Mouse (Mus musculus): Measurements from ENCODE around the gene Camta1.

The Camta1 gene

DNA sequence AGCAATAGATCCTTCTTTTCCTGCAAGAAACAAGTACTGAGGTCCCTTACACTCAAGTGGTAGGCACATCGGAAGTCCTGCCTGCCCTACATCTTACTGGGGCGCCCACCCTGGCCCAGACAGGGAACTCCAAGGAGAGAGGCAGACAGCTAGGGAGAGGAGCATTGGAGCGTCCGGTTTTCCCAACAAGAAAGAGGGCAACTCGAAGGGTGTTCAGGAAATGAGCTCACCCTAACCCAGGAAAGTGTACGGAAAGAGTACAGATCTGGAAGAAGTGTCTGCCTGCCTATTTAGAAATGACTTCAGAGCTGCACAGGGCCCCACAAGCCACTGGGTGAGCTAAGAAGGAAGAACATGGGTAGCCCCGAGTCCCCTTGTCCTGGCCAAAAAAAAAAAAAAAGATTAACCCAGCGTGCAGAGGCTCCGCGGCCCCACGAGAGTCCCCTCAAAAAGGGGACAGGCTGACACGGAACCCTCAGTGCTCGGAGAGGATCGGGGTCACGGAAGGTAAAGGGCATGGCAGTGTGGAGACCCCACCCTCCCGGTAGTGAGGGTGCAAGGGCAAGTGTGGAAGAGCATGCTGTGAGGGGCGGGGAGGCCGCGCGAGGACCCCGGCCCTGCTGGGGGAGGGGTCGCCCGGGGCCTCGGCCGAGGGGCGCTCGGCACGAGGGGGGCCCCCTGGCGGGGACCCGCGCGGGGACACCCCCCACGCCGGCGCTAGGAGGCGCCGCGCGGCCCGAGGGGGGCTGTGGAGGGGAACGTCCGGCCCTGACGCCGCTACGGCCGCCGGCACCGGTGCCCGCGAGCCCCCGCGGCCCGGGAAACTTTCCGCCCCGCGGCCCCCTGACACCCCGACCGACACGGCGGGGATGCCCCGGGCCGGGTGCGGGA is 990 bp downstream of the Camta1 start:
- no peak for DNase-seq (ENCODE audit: low spot score)

DNA sequence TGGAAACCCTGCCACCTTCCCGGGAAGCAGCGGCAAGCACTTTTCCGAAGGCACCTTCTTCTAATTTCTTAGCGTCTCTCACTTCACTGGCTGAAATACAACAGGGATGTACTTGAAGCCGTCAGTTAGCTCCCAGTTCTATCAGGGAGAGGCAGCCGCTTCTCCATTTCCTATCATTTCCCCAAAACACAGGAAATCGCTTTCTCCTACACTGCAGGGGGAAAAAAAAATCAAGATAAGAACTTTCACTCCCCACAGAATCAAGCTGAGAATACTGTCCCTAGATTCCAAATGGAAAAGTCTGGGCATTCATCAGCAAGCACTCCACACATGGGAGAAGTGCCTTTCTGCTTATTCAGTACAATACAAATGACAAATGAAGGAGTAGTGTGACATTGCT is 2.4 kb downstream of the Camta1 start:
- no peak for DNase-seq (ENCODE audit: low spot score)

DNA sequence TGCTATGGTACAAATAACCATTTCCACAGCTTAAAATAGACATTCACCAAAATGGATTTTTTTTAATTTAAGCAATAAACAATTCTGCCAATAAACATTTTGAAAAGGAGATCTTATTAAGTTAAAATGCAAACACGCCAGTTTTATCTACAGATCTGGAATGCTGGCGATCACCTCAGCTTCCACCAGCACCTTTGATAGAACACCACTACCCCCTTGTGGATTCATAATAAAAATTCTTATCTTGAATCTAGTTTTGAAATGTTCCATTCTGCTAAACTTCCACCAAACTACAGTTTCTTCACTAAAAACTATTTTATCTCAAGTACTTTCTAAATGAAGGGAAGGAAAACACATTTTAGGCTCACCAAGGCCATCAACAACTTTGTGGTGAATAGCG is 7.7 kb downstream of the Camta1 start:
- no peak for DNase-seq (ENCODE audit: low spot score)

DNA sequence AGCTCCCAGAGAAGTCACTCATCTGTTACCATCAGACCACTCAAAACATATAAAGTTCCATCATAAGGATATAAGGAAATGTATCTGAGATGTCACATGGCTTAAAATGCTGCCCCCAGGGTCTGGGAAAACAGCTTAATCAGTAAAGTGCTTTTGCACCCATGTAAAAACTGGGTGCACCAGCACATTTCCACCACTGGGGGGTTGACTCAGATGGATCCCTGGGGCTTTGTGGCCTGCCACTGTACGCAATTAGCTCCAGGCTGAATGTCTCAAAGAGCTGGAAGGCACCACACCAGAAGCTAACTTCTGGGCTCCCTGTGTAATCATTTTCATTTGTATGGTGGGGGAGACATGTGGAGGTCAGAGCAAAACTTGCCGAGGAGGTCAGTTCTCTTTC is 10.5 kb downstream of the Camta1 start:
- DNase-seq (ENCODE audit: low spot score), result no peak

DNA sequence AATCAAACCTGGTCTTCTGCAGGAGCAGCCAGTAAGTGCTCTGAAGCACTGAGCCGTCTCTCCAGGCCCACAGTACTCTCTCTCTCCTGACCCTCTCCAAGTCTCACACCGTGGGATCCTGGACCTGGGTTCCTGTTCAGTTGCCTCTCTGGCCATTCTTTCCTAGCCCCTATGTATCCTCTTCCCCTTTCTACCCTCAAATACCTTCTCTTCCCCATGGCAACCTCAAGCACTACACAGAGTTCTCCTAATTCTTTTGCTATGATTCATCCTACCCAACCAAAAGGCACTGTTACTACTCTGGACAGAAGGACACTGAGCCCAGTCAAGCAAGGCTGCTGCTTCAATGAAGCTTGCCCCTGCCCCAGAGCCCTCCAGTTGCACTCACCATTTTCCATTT is 19.1 kb downstream of the Camta1 start:
- DNase-seq (ENCODE audit: low spot score), result no peak

DNA sequence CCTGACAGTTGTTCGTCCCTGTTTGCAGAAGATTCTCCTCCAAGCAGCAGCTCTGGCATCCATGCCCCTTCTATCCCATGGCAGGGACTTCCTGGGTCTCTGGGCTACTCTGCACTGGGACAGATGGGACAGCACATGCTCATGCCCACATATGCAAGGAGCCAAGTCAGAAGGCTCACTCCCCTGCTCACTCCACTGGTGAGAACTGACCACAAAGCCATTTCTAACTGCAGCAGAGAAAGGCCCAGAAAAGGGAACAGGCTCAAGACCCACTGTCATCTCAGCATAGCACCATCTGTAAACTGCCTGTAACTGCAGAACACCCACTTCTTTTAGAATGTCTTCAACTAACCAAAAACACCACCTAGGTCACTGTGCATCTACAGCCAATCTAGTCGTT is 23.2 kb downstream of the Camta1 start:
- DNase-seq (ENCODE audit: low spot score), result no peak

DNA sequence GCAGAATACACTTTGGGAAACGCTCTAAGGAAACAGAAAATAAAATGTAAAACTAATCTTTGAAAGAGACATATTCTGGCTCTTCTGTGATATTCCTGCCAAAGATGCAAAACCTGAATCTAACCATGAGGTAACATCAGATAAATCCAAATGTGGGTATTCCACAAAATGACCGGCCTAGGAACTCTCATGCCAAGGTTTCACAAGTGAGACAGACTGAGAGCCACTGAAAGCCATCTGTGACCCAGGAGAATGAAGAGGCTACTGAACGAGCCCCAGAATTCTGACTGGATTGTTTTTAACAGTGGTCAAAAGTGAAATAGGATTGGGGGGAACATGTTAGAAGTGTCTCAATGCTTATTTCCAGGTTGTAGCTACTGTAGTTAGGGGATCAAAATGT is 25.8 kb downstream of the Camta1 start:
- no peak for DNase-seq (ENCODE audit: low spot score)

DNA sequence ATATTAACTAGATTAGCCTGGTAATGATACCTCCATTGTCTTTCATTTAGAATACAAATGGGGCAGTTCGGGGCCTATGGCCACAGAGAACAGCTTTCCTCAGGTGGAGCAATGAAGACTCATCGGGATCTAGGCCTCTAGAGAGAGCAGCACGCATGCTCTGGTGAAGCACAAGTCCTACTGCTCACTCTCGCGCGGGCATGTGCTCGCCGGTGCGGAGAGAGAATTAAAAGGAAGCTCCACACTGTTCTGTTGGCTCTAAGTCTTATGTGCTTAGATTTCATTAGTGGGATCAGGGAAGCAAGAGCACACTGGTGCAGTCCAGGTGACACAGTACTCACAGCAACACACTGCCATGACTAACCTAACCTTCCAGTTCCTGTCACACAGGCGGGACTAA is 27.1 kb downstream of the Camta1 start:
- DNase-seq (ENCODE audit: low spot score), result no peak

DNA sequence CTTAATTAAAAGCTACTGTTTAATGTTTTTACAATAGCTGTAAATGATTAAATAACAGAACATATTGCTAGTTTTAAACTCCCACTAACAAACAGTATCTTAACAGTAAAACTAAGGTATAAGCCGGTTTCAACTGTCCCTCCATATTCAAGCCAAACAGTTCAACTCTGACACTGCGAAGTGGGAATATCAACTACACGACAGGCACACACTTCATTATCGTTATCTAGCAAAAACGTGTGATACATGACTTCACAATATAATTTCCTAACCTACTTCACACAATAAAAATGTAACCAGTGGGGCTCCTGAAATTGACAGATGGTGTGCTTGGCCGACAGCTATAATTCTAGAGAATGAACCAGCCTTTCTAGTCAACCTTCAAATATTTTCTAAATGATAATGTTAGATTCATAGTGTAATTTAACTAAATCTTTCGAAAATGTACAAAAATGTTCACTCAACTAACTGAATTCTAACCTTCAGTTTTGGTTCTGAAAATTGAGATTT is 27.7 kb downstream of the Camta1 start:
- no peak for DNase-seq (ENCODE audit: low spot score)

DNA sequence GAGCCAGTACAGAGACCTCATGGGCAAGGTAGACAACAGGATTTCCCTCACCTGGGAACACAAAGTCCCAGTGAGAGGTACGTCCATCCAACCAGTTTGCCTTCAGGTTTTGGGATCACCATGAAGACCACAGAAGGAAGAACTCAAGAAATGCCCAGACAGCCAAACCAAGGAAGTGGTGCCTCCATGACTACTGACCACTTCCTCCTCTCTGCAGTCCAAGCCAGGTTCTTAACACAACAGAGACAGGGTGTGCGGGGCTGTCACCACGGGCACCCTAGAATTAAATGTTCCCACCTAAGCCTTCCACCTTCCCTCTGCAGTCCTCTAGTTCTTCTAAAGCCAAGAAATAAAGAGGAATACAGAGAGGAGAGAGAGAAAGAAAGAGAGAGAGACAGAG is 33.8 kb downstream of the Camta1 start:
- no peak for DNase-seq (ENCODE audit: low spot score)

DNA sequence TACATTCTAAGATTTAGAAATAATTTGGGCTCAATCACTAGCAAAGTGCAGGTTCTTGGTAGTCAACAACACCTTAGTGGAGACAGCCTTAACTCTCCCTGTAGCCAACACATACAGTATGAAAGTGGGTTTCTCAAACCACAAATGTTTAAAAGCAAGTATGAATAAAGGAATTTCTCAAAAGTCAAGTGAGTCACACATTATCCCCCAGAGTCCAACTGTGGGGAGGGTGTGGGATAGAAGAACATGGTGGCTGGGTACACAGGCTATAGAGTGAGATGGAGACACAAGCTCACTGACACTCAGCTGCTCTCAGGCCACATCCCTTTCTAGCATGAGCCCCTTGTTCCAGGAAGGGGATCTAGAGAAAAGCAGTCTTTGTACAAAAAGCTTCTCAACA is 34.3 kb downstream of the Camta1 start:
- DNase-seq (ENCODE audit: low spot score), result no peak

DNA sequence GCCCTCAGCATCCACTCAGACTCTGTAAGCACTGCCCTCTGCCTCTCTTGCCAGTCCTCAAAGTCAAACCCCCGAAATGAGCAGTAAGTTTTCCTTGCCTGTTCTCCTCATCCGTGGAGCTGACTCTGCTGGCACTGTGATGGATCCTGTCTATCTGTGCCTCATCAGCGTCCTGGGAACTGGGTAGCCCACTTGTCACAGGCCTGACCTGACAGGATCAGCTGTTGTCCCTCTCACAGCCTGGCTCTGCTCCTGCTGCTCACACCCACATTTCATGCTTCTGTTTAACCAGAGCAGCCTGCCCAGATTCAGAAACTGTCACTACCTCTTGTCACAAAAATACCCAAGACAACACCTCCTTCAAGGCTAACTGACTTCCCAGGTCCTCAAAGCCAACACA is 37.7 kb downstream of the Camta1 start:
- no peak for DNase-seq (ENCODE audit: low spot score)

DNA sequence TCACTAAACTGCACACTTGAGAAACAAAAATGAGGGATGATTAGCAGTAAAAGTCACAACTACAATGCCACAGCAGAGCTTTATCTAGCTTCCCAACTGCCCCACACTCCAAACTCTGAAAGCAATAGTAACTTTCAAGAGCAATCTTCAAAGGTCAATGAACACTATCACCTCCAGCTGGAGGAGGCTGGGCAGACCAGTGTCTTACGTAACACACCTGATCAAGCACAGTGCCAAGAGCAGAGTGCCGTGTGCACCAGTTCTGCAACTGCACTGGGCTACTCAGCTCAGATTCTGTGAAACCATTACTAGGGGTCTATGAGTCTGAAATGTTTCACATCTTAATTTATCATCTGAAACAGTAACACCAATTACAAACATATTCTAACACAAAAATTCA is 38.7 kb downstream of the Camta1 start:
- no peak for DNase-seq (ENCODE audit: low spot score)

DNA sequence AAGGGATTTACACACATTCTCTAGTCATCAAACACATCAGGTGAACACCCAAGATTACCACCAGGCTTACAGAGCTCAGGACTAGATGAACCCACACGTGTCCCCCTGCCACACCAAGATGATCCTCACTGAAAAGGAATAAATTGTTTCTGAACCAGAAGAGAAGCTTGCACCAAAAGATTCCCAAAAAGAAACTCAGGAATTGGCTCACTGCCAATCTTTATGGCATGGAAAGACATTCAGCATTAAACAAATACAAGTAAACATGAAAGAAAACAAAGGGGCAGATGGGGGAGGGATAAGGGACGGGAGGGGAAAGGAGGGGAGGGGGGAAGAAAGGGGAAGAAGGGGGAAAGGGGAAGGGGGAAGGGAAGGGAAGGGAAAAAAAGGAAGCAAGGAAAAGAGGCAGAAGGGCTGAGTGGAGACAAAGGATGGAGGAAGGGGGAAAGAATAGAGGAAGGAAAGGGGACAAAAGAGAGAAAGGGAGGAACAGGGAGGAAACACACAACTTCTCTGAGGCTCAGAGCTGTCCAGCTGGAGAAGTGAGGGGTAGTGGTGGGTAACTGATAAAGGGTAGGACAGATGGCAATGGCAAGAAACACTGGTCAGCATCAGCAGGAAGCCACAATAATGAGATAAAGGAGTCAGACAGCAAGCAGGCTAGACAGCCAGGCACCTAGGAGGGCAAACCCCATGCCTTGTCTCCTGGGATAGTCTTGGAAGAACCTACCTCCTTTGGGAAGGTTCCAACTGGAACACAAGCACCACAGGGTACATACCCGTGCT is 43.5 kb downstream of the Camta1 start:
- no peak for DNase-seq (ENCODE audit: low spot score)

DNA sequence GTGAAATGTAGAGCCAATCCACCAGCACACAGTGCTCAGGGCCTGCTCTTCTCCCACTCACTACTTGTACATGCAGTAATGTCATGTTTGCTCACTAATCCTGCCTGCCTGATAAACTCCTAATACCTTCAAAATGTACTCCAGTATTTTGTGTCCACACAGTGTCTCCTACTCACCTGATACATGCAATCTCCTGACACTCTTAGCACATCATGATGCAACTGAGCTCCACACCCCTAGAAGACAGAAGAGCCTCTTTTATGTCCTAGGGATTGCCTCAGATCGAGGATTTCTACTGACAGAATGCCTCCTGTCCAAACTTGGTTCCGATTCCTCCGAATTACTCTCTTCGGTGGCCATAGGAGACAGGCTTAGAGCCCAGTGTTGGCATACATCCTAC is 48.0 kb downstream of the Camta1 start:
- no peak for DNase-seq (ENCODE audit: low spot score)

DNA sequence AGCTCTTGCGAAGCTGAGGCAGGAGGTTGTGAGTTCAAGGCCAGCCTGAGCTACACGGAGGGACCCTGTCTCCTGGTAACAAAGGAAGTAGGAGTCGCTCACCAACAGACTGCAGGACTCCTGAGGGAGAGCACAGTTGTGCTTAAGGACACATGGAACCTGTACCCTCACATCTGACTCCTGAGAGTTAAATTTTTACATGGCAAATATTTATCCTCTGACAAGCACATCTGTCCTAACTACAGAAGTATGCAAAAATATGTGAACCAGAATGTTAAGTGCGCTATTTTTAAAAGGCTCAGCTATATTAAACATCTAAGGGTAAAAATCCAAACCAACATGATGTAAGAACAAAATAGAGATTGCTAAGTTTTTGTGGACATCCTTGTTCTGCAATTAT is 56.0 kb downstream of the Camta1 start:
- no peak for DNase-seq (ENCODE audit: low spot score)

DNA sequence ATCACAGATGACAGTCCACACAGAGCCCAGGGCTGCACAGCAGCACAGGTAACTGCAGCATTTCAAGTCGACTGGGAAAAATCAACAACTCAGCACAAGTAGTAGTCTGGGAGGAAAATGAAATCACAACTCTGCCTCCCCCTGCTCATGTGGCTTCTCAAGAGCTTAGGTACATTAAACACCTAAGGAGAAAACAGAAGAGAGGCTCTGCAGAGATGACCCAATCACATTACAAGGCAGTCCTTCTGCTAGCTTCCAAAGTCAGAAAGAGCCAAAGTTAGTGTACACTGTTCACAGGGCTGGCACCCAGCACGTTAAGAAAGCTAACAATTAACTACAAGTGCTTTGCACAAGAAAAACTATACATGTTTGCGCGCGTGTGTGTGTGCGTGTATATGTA is 56.6 kb downstream of the Camta1 start:
- no peak for DNase-seq (ENCODE audit: low spot score)

DNA sequence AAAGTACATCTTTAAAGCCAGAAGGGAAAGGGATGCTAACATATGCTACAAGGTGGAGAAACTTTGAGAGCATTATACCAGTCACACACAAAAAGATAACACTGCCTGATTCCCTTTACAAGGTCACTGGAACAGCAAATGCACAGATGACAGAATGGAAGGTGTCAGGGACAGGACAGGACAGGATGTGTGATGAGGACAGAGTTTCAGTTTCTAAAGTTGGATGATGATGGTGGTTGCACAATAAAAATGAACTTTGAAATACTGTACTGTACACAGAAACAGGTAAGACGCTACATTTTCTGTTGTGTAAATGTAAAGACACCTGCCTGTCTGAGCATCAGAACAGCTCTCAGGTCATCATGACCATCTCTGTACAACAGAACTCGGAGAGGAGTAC is 57.5 kb downstream of the Camta1 start:
- no peak for DNase-seq (ENCODE audit: low spot score)

DNA sequence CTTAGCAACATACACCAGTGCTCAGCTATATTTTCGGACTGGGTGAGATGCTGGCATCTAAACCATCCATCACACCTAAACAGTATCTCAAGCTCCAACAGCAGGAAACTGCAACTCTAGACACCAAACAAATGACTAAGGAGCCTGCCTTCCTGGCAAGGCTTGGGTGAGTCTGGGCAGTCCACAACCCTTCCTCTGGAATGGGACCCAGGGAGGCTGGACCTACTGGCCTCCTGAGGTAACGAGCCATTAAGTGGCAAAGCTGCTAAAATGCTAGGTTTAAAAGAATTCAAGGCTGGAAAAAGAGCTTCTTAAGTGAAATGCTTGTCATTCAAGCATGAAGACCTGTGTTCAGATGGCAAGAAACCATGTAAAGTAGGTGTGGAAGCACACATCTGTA is 63.0 kb downstream of the Camta1 start:
- DNase-seq (ENCODE audit: low spot score), result no peak

DNA sequence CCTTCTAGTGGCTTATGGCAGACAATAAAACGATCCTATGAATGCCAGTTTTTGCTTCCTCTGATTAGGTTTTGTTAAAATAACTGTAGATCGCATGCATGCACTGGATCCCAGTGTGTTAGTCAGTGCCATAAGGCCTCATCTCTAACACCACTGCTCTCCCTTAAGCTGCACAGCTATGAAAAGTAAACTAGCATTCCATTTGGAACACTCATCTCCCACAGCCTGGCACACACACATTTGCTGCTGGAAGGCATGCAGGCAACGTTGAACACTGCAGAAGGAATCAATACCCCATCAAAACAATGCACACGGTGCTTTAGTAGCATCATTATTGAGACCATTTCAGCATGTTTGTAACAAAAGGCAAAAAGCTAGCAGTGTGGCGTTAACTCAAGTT is 68.0 kb downstream of the Camta1 start:
- DNase-seq (ENCODE audit: low spot score), result no peak

DNA sequence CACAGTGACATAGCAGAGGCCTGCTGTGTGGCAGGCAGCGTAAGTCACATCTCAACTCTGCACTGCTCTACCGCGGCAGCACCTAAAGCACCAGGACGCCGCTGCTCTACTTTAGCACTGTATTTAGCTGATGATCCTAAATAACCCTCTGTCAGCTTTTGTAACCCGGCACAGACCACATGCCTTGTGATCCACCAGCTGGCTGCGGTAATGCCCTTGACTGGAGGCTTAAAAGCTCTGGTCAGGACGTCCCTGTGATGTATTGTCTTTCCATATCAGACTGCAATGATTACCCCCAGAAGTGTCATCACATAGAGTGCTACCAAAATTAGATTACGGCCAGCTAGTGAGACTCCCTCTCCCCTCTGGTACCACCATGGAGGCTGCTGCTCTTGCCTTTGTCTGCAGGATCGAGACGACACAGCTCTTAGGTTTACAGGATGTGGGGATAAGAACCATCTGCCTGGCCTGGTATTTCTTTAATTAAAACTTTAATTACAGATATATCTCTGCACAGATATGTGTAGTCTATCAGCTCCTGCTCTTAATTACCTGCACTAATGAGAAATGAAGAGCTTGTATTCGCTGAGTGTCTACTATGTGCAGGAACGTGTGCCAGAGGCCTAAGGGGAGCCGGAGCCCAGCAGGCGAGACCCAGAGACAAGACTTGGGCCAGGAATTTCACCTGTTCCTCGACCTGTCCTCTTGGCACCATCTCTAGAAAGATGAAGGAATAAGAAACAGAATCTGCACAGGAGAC is 74.5 kb downstream of the Camta1 start:
- DNase-seq (ENCODE audit: low spot score), result no peak

DNA sequence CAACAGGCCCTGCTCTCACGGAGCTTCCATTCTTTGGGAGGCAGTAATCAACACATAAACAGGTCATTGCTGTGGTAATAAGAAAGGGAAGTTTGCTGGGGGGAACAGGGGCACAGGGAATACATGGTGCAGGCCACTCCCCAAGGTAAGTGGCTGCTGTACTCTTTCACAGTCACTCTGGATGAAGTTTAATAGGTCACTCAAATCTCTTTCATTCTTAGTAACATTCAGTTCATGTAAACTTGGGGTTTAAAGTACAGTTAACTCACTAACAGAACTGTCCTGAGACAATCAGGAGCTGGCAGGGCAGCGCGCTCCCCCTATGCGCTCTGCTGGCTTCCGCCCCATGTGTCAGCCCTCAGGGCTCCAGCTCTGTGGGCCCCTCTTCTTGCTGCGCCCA is 81.2 kb downstream of the Camta1 start:
- DNase-seq (ENCODE audit: low spot score), result no peak

Data from left cerebral cortex, adult 11 months (tissue).